Mouse (Mus musculus) embryo, embryonic 9.5 days (tissue): ENCODE measurements around the gene Hus1b.

Experiments used
- DNase-seq: peaks from one replicate; pipeline ENCODE4 v3.0.0-alpha.2; 2017; ENCODE audit errors: extremely low spot score

The Hus1b gene

DNA sequence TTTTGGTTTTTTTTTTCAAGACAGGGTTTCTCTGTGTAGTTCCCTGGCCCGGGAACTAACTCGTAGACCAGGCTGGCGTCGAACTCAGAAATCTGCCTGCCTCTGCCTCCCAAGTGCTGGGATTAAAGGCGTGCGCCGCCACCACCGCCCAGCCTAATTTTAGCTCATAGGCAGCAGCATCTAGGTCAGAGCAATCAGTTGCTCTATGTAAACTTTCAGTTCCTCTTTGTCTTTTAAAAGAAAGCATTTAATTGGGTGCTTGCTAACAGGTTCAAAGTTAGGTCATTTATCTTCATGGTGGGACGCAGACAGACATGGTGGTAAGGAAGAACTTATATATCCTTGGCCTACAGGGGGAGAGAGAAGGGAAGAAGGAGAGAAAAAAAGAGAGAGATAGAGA, 1.6 kb upstream of the Hus1b start:
- DNase-seq = no peak

DNA sequence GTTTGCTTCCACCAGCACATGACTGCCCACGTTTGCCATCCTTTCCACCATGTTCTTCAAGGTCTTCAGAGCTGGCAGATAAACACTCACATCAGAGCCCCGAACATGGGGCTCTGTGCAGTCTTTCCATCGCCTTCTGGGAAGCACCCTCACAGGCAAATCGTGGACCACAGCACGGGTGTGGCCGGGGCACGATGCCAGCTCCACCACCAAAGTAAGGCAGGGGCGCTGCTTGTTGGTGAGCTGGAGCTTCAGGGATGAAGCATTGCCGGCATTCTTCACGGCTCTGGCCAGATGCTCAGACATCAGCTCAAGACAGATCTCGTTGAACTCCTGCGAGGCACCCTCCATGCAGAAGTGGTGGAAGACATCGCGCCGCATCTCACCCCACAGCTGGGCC, 430 bp downstream of the Hus1b start:
- DNase-seq = no peak

DNA sequence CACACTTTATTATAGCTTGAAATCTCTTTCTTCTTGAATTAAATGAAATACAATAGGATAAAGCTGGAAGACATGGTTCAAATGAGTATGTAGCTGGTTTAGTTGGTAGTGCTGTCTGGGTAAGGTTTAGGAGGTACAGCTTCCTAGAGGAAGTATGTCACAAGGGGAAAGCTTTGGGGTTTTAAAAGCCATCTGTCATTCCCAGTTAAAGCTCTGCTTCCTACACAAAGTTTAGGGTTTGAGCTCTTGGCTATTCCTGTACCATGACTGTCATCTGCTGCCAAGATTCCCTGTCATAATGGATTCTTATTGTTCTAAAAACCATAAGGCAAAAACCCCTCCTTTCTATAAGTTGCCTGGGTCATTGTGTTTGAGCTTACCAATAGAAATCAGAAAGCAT, 1.8 kb downstream of the Hus1b start:
- DNase-seq = no peak

DNA sequence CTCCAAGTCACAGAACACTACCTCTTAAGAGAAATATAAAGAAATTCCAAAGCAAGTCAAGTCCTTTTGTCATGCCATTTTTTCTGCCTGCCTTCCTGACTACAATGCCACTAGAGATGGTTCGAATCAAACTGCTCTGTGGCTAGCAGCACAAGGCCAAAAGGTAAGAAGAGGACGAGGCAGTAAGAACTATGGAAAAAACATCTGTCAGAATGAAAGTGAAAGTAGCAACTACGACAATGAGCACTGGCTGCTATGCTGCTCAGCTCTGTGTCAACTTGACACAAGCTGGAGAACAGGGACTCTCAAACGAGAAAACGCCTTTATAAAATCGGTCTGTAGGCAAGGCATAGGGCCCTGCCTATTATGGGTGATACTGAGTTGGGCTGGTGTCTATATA, 14.6 kb downstream of the Hus1b start:
- no peak for DNase-seq

DNA sequence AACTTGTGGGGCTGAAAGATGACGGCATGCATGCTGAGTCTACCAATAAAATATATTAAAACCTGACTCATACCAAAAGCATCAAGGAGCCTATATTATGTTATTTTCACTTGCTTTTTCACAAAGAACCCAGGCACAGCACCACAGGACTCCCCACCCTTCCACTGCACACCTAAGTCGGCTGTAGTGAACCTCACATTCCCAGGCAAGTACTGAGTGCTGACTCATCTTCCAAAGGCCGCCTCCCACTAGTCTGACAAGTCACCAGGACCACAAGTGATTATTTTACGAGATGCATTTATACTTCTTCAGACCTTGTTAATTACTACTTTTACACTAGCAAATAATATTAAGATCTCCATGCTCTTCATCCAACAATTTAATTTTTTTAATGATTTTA, 15.9 kb downstream of the Hus1b start:
- DNase-seq = no peak

DNA sequence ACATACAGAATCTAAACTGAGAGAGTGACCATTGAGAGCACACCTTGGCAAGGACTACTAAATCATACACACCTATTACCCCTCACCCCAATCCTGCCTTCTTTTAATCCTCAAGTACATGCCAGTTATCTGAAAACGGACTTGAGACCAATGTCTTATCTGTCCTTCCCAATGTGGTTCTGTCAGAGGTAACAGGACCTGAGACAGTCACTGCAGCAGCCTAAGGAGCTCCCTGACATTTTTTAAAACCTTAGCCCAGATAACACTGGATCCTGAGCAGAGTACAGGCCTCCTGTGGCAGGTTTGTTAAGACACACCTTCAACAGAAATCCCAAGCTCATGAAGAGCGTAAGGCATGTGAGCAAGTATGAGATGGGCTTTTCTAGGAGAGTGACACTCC, 18.4 kb downstream of the Hus1b start:
- no peak for DNase-seq

DNA sequence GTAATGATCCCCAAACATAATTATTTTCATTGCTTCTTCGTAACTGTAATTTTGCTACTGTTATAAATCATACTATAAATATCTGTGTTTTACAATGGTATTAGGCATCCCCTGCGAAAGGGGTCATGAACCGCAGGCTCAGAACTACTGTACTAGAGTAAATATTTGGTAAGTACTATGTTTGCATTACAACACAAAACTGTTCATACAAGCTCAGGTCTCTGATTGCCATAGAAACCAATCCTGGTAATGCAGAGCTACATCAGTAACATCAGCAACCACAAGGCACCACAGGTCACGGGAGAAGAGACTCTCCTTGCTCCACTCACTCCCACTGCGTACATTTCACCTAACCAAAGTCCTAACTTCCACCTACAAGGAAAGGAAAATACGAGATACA, 23.3 kb downstream of the Hus1b start:
- DNase-seq = no peak

DNA sequence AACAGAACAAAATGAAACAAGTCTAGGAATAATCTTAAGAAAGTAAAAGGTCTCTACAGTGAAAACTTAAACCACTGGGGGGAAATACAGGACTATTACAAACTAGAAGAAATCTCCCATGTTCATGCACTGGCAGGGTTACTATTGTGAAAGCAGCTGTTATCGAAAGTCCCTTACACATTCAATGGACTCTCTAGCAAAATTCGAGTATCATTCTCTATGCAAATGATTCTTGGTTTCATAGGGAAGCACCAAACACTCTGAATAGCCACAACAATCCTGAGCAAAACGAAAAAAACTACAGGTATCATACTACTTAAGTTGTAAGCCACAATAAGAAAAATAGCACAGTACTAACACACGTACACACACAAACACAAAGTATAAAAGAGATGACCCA, 25.6 kb downstream of the Hus1b start:
- DNase-seq = no peak

DNA sequence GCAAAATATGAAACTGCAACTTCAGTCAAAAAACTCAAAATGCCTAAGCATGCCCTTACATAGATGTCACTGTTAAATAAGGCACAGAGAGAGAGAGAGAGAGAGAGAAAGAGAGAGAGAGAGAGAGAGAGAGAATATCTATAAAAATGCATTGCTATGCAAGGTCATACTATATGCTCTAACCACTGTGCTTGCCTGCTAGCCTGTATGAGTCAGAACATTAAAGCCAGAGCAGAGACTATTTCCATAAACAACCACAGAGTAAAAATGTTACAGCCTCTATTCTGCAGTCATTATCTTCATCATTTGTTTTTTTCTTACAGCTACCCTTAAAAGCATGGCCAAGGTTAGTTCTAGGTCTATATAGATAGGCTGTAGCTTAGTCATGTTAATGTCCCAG, 33.8 kb downstream of the Hus1b start:
- no peak for DNase-seq

DNA sequence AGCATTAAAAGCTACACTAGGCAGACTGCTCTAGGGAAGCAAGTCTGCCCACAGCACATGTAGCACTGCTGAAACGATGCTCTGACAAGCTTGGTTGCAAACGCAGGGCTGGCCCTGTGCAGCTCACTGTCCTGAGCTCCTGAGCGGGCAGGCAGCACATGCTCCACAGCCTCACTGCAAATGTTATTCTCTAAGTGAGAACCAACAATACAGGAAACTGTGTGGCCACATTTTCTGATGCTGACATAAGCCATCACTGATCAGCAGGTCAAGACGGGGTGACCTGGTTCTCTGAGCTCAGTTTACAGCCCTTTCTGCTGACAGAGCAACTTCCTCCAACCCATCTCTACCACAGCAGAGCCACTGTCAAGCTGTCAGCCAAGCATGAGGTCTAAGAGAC, 34.5 kb downstream of the Hus1b start:
- DNase-seq = peak; percentile 38

DNA sequence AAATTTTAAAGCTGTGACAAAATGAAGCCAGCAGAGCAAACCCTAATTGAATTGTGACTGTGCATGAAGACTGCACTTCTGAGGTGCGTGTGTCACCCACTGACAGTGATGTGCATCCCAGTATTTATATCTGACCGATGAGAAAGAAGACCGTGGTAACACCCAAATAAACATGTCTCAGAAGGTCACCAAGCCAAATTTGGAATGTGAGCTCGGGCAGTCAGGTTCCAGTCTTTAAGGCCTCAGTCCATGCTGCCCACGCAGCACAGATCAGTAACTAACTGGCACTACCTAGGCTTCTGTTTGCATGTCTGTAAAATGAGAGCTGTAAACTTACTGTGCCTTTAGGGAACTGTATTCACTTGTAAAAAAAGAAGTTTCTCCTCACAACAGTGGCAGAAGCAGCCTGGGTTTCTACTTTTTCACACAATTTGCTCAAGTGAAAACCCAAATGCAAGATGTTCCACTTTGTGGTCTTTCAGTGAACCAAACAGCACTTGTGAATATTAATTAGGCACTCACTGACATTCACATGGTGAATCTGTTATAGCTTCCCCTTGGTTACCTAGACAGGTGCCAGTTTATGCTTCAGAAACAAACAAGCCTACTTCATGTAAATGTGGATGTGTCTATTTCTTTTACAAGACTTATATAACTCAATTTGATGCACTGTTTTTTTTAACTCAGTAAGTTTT, 35.5 kb downstream of the Hus1b start:
- DNase-seq = no peak

DNA sequence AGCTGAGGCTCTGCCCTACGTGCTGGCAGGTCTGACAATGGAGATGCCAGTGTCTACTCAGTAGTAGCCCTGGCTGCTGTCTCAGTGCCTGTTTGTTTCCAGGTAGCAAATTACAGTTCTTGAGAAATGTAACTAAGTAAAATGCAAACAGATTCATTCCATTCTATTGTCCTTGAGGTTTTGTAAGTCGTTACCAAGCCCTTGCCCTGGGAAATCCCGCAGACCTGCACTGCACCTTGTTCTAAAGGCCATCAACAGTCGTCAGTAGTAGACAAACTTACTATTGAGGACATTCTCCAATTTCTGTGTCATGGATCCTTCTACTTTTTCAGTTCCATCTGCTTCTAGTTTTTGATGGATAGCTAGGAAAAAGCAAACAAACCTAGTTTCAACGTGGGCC, 36.7 kb downstream of the Hus1b start:
- DNase-seq = no peak

DNA sequence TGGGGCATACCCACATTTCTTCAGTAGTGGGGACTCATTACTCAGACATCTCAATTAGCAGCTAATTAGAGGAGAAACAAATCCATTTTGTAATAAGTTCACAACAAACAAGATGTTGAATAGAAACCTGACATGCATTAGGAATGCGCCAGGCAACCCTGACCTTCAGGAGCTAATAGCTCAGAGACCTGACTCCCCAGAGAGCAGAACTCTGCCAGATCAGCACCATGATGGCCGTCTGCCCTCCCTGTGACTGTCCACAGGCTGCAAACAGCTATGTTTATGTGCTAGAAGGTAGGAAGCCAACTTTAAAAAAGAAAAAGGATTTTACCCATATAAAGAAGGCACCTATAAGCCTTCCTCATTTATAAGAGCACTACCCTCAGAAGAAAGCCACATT, 45.3 kb downstream of the Hus1b start:
- DNase-seq = no peak

GRCm38 (mm10) chr13:30901387-30902041, 46.0 kb downstream of the Hus1b start:
- no peak for DNase-seq
